Mouse (Mus musculus) lung, postnatal 0 days (tissue): ENCODE results near the gene Rem1. TPM values are rescaled to one million over a fixed set of nuclear protein-coding genes. Genes with fewer than 3 reads are reported as not detected.
"Not testable (repeated sequence)": the region's sequence is repeated elsewhere in the genome, so short reads cannot be mapped to it uniquely, and the experiment has no call there.

Source experiments
- ATAC-seq: fragments of 200-750 bp; cut with Nextera tagmentation; 2 replicates; pipeline ENCODE4 v1.8.0; 2017; ENCODE audit warnings: moderate library complexity
- DNase-seq: peaks from one replicate; pipeline ENCODE4 v3.0.0-alpha.2; 2016; ENCODE audit warnings: low spot score
- H3K27ac ChIP-seq: fragments of 300-500 bp; sonication (generic); 2 replicates; pipeline ENCODE4 v1.5.1; 2014; ENCODE audit warnings: antibody characterized with exemption, mild to moderate bottlenecking, low read length, mixed read lengths
- H3K27me3 ChIP-seq: fragments of 300-500 bp; sonication (generic); replicated peaks from 2 replicates; pipeline ENCODE4 v1.6.1; 2014; ENCODE audit warnings: low read length, mixed read lengths; ENCODE audit not compliant: insufficient read depth
- H3K36me3 ChIP-seq: fragments of 300-500 bp; sonication (generic); 2 replicates; pipeline ENCODE4 v1.6.1; 2014; ENCODE audit warnings: low read length, mixed read lengths; ENCODE audit not compliant: insufficient read depth
- H3K4me1 ChIP-seq: fragments of 300-500 bp; sonication (generic); 2 replicates; pipeline ENCODE4 v1.6.1; 2014; ENCODE audit warnings: antibody characterized with exemption, low read depth, low read length, mixed read lengths; ENCODE audit not compliant: insufficient read depth
- H3K4me2 ChIP-seq: fragments of 300-500 bp; sonication (generic); replicated peaks from 2 replicates; pipeline ENCODE4 v1.6.1; 2014; ENCODE audit warnings: low read depth, mild to moderate bottlenecking, low read length, moderate library complexity, mixed read lengths
- H3K4me3 ChIP-seq: fragments of 300-500 bp; sonication (generic); 2 replicates; pipeline ENCODE4 v1.5.1; 2014; ENCODE audit warnings: low read depth, low read length
- H3K9ac ChIP-seq: fragments of 300-500 bp; sonication (generic); replicated peaks from 2 replicates; pipeline ENCODE4 v1.6.1; 2014; ENCODE audit warnings: low read depth, mild to moderate bottlenecking
- H3K9me3 ChIP-seq: fragments of 300-500 bp; sonication (generic); 2 replicates; pipeline ENCODE4 v1.6.1; 2016; ENCODE audit warnings: low read length, mixed read lengths
- CTCF ChIP-seq: IDR thresholded peaks from 2 replicates; pipeline ENCODE4 v1.5.1; 2016; ENCODE audit warnings: antibody characterized with exemption, mild to moderate bottlenecking
- EP300 ChIP-seq: IDR thresholded peaks from 2 replicates; pipeline ENCODE4 v1.6.1; 2016; ENCODE audit warnings: antibody characterized with exemption, mild to moderate bottlenecking, control low read depth
- WGBS: fragments of 180-500 bp; shearing (Covaris S2); extraction: QIAGEN DNeasy Blood & Tissue Kit; methylation state at CpG from one replicate; pipeline ENCODE4 v1.1.7; 2014; 5-methylcytosine and 5-hydroxymethylcytosine counted together
- polyA plus RNA-seq: library from polyadenylated mRNA; unstranded; fragments of >200 nt; fragmentation: Nextera tagmentation; extraction: Ambion mirVana; gene quantifications from 2 replicates; pipeline ENCODE4 v1.2.1, GENCODE M21; 2015

The Rem1 gene
- polyA plus RNA-seq, 1 experiment from 2014 or later, result 34.0 TPM

GRCm38 (mm10) chr2:152653874-152654715, 27.3 kb downstream of the Rem1 start:
- Histone ChIP-seq H3K9me3 (no peaks in the 10 kb centered on the region), H3K4me2 (no peak overlapping the region), H3K4me3 (no peak overlapping the region), H3K36me3 (no peaks in the 10 kb centered on the region), H3K9ac (no peak overlapping the region), H3K4me1 (no peaks in the 10 kb centered on the region), H3K27ac (0 out of 2 replicates have a peak overlapping the region, but pooled peaks have one; percentile 11), H3K27me3 (no peaks in the 10 kb centered on the region)
- WGBS, result 32% methylated on average over 14 of the region's 14 CpGs
- no peak for TF ChIP-seq EP300
- TF ChIP-seq CTCF, result no peak
- DNase-seq (peak; percentile 43), ATAC-seq (no peak)

DNA sequence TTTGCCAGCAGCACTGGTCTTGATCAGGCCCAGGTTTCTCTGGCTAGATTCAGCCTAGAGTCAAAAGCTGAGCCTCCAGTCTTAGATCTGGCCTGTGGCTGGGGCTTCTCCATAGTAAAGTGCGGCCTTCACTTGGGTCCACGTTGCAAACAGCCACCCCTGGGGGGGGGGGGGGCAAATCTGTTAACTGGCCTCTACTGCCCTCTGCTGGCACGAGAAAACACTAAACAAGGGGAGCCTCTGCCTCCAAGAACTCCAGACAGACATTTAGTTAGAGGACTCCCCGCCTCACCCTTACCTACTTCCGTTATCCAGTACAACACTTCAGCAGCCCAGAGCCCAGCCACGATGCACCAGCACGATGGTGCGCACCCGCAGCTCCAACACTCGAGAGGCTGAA, 30.6 kb downstream of the Rem1 start:
- 56% methylated on average over 10 of the region's 10 CpGs for WGBS
- no peak overlapping the region for H3K4me2 ChIP-seq
- DNase-seq (peak; percentile 44), ATAC-seq (no peak)
- H3K4me3 ChIP-seq, result no peak overlapping the region
- H3K4me1 ChIP-seq, result no peaks in the 10 kb centered on the region
- H3K36me3 ChIP-seq, result no peaks in the 10 kb centered on the region
- TF ChIP-seq EP300 (no peak), CTCF (peak; percentile 69)
- H3K9ac ChIP-seq, result no peak overlapping the region
- H3K27ac ChIP-seq, result no peak overlapping the region
- H3K27me3 ChIP-seq, result no peaks in the 10 kb centered on the region
- no peaks in the 10 kb centered on the region for H3K9me3 ChIP-seq

DNA sequence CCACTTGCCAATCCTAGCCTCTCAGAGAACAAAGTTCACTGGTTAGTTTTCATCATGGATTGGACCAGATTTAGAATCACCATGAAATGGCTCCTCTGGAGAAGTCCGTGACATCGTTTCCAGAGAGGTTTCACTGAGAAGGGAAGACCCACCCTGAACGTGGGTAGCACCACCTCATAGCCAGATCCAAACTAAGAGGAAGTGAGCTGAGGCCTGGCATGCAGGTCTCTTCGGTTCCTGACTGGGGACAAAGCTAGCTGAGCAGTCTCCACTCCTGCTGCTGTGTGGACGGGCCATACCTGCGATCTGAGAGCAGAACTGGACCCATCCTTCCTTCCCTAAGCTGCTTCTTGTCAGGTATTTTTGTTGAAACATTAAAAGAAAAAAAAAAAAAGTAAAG, 34.4 kb downstream of the Rem1 start:
- H3K9me3 ChIP-seq, result no peaks in the 10 kb centered on the region
- no peak overlapping the region for H3K4me2 ChIP-seq
- H3K27me3 ChIP-seq, result no peaks in the 10 kb centered on the region
- TF ChIP-seq CTCF (no peak), EP300 (no peak)
- H3K36me3 ChIP-seq, result no peaks in the 10 kb centered on the region
- no peak overlapping the region for H3K4me3 ChIP-seq
- H3K4me1 ChIP-seq, result no peaks in the 10 kb centered on the region
- 76% methylated on average over 6 of the region's 6 CpGs for WGBS
- DNase-seq (no peak), ATAC-seq (no peak)
- no peak overlapping the region for H3K9ac ChIP-seq
- H3K27ac ChIP-seq, result no peak overlapping the region

DNA sequence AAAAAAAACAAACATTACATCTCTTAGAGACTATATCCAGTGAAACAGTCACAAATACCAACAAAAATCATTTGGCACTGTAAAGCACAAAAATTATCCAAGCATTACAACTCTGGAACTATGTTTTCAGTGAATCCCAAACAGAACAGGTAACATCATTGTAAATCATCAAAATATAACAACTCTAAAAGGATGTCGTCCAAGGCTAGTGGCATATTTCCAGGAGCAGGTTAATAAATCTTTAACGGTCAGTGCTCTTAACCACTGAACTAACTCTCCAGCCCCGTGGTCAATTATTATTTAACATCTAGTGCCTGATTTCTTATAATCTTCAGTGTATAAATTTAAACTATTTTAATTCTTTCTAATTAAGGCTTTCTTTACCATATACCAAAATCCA, 39.4 kb downstream of the Rem1 start:
- 61% methylated on average over 3 of the region's 3 CpGs for WGBS
- H3K9me3 ChIP-seq, H3K9ac ChIP-seq, H3K4me2 ChIP-seq, H3K4me3 ChIP-seq, DNase-seq, H3K4me1 ChIP-seq, H3K27me3 ChIP-seq, ATAC-seq, H3K27ac ChIP-seq, H3K36me3 ChIP-seq: not testable (repeated sequence)

DNA sequence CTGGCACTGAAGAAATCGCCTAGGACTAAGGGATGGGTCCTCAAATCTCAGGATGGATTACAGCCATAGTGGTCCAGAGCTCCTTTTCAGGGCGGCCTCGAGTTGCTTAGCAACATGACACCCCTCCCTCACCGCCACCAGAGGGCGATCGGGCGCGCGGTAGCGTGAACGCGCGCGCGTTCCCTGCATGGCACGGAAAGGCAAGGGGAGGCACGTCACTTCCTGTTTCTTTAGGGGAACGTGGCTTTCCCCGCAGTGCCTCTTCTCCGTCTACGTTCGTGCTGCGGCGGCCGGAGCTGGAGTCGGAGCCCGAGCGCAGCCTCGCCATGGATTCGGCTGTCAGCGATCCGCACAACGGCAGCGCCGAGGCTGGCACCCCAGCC, 42.5 kb downstream of the Rem1 start, which contains the start of gene H13:
Gene H13, plus strand, starts transcription at position 206 of the 383 bp plus-strand sequence.
- peak within 1 kb of the TSS; percentile 88 for H3K4me2 ChIP-seq
- under 1% methylated on average over 35 of the region's 35 CpGs for WGBS
- peaks cover 26% of the 10 kb centered on the region for H3K4me1 ChIP-seq
- no peaks in the 10 kb centered on the region for H3K36me3 ChIP-seq
- peak within 1 kb of the TSS; percentile 80 for H3K4me3 ChIP-seq
- H3K27me3 ChIP-seq, result no peaks in the 10 kb centered on the region
- DNase-seq (peak; percentile 97), ATAC-seq (peak; percentile 91)
- peak within 1 kb of the TSS; percentile 86 for H3K27ac ChIP-seq
- no peaks in the 10 kb centered on the region for H3K9me3 ChIP-seq
- peak within 1 kb of the TSS; percentile 77 for H3K9ac ChIP-seq
- peak; percentile 99 for TF ChIP-seq CTCF
- no peak for TF ChIP-seq EP300

DNA sequence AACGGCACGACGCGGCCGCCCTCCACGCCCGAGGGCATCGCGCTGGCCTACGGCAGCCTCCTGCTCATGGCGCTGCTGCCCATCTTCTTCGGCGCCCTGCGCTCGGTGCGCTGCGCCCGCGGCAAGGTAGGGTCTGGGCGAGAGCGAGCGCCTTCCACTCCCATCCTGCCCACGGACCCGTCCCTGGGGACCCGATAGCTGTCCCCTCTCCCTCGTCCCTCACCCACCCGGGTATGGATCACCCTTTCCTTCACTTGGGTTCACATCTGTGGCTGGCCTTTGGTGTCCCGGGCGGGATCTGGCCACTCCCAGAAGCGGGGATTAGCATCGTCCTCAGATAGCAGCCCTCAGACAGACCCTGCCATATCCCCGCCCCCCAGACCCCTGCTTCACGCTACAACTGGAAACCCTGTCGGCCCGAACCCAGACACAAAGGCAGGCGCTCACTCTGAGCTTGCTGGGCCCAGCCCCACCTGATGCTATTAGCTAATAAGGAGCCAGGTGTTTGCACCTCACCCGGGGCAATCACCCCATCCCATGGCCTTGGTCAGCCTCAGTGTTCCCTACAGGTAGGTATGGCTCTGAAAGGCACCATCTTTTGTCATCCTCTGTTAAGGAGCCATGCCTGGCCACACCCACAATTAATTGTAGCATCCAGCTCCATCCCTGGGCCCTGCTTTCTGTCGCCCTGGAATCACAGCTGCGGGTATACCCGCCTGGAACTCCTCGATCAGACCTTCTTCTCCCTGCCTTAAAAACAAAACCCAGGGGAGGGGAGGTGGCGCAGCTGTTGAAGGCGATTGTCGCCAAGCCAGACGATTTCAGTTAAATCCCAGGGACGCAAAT, 43.1 kb downstream of the Rem1 start:
- Histone ChIP-seq H3K27ac (peak overlapping the region; percentile 86), H3K27me3 (no peaks in the 10 kb centered on the region), H3K9ac (peak overlapping the region; percentile 77), H3K36me3 (no peaks in the 10 kb centered on the region), H3K4me1 (peaks cover 27% of the 10 kb centered on the region), H3K9me3 (no peaks in the 10 kb centered on the region), H3K4me2 (peak overlapping the region; percentile 88), H3K4me3 (peak overlapping the region; percentile 80)
- ATAC-seq (peak; percentile 59), DNase-seq (peak; percentile 29)
- TF ChIP-seq CTCF, result no peak
- no peak for TF ChIP-seq EP300
- 1% methylated on average over 37 of the region's 46 CpGs for WGBS
